Mouse (Mus musculus) c-Kit-positive CD71-positive TER-119-positive erythroid progenitor cells, embryonic 14.5 days (primary cell): ENCODE measurements around the gene Mustn1.

Experiments used
- DNase-seq: peaks from one replicate; pipeline ENCODE4 v3.0.0-alpha.2; 2013; ENCODE audit warnings: low spot score

Gene Mustn1

DNA sequence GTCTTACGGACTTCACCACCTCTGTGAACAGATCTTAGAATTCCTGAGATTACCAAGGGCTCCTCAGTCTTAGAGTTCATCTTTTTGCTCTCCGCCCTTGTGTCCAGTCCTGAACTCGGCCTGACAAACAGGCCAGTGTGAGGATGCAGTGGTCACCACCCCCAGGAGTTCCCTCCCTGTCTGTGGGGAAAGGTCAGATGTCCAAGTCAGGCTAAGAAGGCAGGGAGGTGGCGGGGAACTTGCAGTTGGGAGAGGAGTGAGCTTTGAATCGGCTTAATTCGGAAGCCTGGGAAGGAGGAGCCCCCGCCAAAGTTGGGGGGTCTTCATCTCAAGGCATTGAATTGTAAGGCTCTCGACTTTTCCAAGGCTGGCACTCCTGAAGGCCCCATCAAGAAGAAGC is 1.3 kb downstream of the Mustn1 start:
- DNase-seq: no peak

- peak; percentile 29 for DNase-seq
Observed at GRCm38 (mm10) chr14:30880811-30881717, 2.1 kb downstream of the Mustn1 start.

DNA sequence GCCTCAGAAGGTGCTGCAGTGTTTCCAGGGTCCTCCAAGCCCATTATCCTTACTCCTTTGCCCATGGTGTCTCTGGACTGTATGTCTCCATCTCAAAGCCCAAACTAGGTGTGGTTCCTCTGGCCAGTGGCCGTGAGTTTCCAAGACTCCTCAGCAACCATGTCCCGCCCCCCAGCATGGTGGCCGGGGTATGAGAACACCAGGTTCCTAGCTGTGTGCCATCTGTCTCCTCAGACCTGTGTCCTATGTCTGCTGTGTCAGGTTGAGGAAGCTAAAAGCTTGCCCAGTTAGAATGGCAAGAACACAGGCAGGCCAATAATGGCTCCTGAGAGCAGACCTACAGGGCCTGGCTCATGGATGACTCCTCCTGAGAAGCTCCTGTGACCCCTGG is 2.7 kb downstream of the Mustn1 start:
- no peak for DNase-seq

- no peak for DNase-seq
Observed at GRCm38 (mm10) chr14:30885298-30885697, 6.3 kb downstream of the Mustn1 start.

DNA sequence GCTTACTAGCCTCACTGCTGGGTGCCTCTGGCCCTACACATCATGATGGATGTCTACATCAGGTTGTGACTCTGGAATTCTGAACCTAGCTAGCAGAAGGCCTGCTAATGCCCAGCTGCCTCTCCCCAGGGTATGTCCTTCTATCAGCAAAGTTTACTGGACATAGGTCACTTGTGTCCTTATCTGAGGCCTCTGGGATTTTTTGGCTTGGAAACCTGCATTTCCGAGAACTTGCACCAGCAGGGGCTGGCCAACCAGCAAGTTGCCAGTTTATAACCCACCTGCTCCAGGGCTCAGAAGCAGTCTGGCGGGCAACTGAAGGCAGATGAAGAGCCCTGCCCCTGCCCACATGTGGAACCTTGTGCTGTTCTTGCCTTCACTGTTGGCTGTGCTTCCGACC is 7.2 kb downstream of the Mustn1 start, which contains the start of gene Itih4:
Gene Itih4 (plus strand): TSS at position 273 of the 400 bp plus-strand sequence.
- no peak for DNase-seq

- no peak for DNase-seq
Observed at GRCm38 (mm10) chr14:30888271-30888732, 9.3 kb downstream of the Mustn1 start.

- no peak for DNase-seq
Observed at GRCm38 (mm10) chr14:30899972-30900371, 21.0 kb downstream of the Mustn1 start.

DNA sequence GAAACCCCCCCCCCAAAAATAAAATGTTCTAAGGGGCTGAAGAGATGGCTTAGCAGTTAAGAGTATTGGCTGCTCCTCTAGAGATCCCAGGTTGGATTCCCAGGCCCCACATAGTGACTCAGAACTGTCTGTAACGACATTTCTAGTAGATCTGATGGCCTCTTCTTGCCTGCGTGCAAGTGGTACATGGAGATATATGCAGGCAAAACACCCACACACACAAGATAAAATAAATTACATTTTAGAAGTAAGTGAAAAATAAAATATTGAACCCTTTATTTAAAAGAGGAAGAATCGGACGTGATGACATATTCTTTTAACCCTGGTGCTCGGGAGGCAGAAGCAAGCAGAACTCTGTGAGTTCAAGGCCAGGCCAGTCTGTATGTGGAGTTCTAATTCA is 23.6 kb downstream of the Mustn1 start:
- no peak for DNase-seq

- no peak for DNase-seq
Observed at GRCm38 (mm10) chr14:30903036-30903435, 24.0 kb downstream of the Mustn1 start.

GRCm38 (mm10) chr14:30904307-30904706 is 25.3 kb downstream of the Mustn1 start:
- no peak for DNase-seq

- no peak for DNase-seq
Observed at GRCm38 (mm10) chr14:30906001-30906400, 27.0 kb downstream of the Mustn1 start.

DNA sequence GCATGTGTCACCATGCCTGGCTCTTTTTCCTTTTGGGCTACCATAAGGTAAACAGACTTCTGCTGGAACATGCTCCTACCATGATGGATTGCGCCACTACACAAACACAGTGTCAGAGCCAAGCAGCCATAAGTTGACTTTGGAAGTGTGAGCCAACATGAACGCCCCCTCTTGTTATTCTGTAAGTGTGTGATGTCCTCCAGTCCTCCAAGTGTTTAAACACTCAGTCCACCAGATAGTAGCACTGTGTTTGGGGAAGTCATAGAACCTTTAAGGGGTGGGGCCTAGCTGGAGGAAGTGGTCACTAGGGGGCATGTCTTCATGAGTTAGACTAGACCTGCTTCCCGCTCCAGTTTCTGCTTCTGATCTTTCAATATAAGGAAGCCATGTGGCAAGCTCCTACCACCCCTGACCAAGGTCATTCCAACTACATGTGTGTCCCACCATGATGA is 28.8 kb downstream of the Mustn1 start:
- no peak for DNase-seq

GRCm38 (mm10) chr14:30911141-30911540 is 32.1 kb downstream of the Mustn1 start:
- no peak for DNase-seq

DNA sequence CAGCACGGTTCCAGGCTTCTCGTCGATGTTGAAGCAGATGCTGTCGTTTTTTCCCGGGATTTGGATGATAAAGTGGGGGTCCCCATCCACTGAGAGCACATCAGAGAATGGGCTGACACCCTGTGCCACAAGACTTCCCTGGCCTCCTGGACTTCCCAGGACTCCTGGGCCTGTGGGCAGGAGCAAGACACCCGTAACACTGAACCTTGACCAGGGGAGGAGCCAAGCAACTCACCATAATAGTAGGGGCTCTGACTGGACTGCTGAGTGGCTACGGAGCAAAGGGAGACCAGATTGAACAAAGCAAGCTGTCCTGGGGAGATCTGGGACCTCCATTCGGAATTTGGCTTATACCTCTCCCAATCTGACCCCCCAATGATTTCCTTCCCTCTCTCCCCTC is 33.6 kb downstream of the Mustn1 start:
- no peak for DNase-seq

- DNase-seq: no peak
Observed at GRCm38 (mm10) chr14:30913404-30913803, 34.4 kb downstream of the Mustn1 start.

DNA sequence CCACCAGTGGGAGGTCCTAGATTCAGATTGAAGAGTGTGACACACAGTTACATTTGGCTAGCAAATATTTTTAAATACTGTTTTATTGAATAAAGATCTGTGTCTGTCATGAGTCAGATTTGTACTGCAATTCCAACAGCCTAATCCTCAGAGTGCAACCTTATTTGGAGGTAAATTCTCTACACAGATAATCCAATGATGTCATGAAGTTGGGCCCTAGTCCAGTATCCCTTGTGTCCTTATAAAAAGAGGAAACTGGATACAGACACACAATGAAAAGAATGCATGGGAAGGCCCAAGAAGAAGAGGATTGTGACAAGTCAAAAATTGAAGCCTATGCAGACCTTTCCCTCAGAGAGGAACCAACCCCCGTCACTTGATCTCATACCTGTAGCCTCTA is 37.5 kb downstream of the Mustn1 start:
- DNase-seq: no peak

GRCm38 (mm10) chr14:30922053-30922670 is 43.2 kb downstream of the Mustn1 start:
- DNase-seq: no peak

- no peak for DNase-seq
Observed at GRCm38 (mm10) chr14:30923375-30924105, 44.5 kb downstream of the Mustn1 start, which contains the start of gene Itih3. Itih3 (minus strand) TSS chr14:30923760.

DNA sequence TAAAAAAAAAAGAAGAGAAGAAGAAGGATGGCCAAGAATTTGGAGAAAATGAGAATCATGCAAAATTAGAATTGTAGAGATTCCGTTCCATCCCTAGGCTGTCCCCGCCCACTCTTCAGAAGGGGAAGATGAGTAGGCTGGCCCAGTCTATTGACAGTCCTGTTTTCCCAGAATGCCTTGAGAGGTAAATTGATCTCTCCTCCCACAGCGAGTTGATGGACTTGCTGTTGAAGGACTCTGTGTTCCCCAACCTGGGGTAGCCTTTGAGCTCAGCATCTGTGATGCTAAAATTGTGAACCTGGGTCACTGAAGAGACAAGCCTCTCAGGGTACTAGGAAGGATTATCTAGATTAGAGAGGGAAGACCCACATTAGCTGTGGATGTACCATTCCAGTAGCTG is 46.5 kb downstream of the Mustn1 start:
- no peak for DNase-seq

DNA sequence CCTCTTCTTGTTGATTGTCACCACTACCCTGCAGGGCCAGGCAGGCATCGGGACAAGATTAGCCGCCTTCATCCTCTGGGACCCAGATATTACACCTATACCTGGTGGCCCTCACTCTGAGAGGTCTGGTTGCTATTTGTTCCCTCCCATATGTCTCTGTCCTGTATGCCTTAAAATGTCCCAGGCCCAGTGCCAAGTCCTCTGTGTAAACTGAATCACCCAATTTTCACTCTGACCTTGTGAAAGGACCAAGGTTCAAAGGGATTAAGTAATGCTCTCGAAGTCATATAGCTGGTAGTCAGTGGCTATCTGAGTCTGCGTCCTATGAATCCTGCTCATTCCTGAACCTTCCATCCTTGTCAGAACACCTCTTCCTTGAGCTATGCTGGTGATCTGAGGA is 51.4 kb downstream of the Mustn1 start:
- DNase-seq: no peak
